Mouse (Mus musculus) stomach, embryonic 15.5 days (tissue): ENCODE results near the gene Exoc5. TPM values are rescaled to one million over a fixed set of nuclear protein-coding genes. Genes with fewer than 3 reads are reported as not detected.

ENCODE experiments used
- ATAC-seq: fragments of 200-750 bp; cut with Nextera tagmentation; 2 replicates; pipeline ENCODE4 v1.8.0; 2017; ENCODE audit warnings: low read depth, moderate number of reproducible peaks, moderate TSS enrichment; ENCODE audit not compliant: insufficient read depth, low FRiP score
- H3K27ac ChIP-seq: fragments of 300-500 bp; sonication (generic); 2 replicates; pipeline ENCODE4 v1.5.1; 2015; ENCODE audit warnings: mild to moderate bottlenecking, inconsistent platforms
- H3K27me3 ChIP-seq: fragments of 300-500 bp; sonication (generic); replicated peaks from 2 replicates; pipeline ENCODE4 v1.6.1; 2015; ENCODE audit warnings: inconsistent platforms
- H3K36me3 ChIP-seq: fragments of 300-500 bp; sonication (generic); 2 replicates; pipeline ENCODE4 v1.6.1; 2015; ENCODE audit warnings: inconsistent platforms
- H3K4me1 ChIP-seq: fragments of 300-500 bp; sonication (generic); 2 replicates; pipeline ENCODE4 v1.6.1; 2015; ENCODE audit warnings: inconsistent platforms
- H3K4me2 ChIP-seq: fragments of 300-500 bp; sonication (generic); 2 replicates; pipeline ENCODE4 v1.6.1; 2015; ENCODE audit warnings: mild to moderate bottlenecking, inconsistent platforms
- H3K4me3 ChIP-seq: fragments of 300-500 bp; sonication (generic); replicated peaks from 2 replicates; pipeline ENCODE4 v1.5.1; 2015; ENCODE audit warnings: inconsistent platforms
- H3K9ac ChIP-seq: fragments of 300-500 bp; sonication (generic); 2 replicates; pipeline ENCODE4 v1.6.1; 2015; ENCODE audit warnings: inconsistent platforms
- H3K9me3 ChIP-seq: fragments of 300-500 bp; sonication (generic); 2 replicates; pipeline ENCODE4 v1.6.1; 2016; ENCODE audit warnings: inconsistent platforms
- WGBS: fragments of 180-500 bp; shearing (Covaris S2); methylation state at CpG from one replicate; pipeline ENCODE4 v1.1.7; 2015; 5-methylcytosine and 5-hydroxymethylcytosine counted together
- polyA plus RNA-seq: library from polyadenylated mRNA; unstranded; fragments of >200 nt; fragmentation: Nextera tagmentation; extraction: Ambion mirVana; gene quantifications from 2 replicates; pipeline ENCODE4 v1.2.1, GENCODE M21; 2015

Gene Exoc5
- polyA plus RNA-seq, 1 experiment from 2014 or later, result 41.2 TPM

- Histone ChIP-seq H3K27ac (peak within 1 kb of the TSS; percentile 99), H3K4me2 (peak within 1 kb of the TSS; percentile 64)
- ATAC-seq, result peak; percentile 71
These were observed 752 bp downstream of the Exoc5 start, which contains the start of gene Ap5m1 for GRCm38 (mm10) chr14:49065529-49066273. Gene Ap5m1 (plus strand): TSS chr14:49066097.

DNA sequence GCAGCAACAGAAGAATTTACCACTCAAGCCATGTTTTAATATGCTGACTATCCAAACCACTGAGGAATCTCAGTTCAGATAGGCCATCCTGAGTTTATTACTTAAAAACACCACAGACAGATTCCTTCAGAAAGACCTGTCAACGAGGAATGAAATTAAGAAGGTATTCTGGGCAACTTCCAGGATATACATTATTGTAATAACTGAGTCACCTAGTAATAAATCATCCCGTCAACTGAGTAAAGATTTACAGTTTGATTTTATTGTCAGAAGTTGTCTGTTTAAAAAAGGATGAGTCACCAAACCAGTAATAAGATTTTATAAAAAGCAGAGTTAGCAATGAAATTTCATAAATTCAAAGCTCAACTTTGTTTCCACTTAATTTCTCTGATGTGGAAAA is 2.6 kb downstream of the Exoc5 start:
- no peak overlapping the region for H3K4me2 ChIP-seq
- no peak overlapping the region for H3K9ac ChIP-seq
- H3K27me3 ChIP-seq, result no peaks in the 10 kb centered on the region
- no peaks in the 10 kb centered on the region for H3K9me3 ChIP-seq
- 56% methylated on average over 2 of the region's 2 CpGs for WGBS
- no peak for ATAC-seq
- H3K27ac ChIP-seq, result no peak overlapping the region
- no peak overlapping the region for H3K4me3 ChIP-seq
- no peaks in the 10 kb centered on the region for H3K36me3 ChIP-seq
- peaks cover 8% of the 10 kb centered on the region; the same call in 1 of the 2 replicates for H3K4me1 ChIP-seq

More at GRCm38 (mm10) chr14:49065529-49066273, 752 bp downstream of the Exoc5 start, which contains the start of gene Ap5m1:
- Histone ChIP-seq H3K27me3 (no peaks in the 10 kb centered on the region), H3K4me1 (peaks cover 8% of the 10 kb centered on the region; the same call in 1 of the 2 replicates), H3K36me3 (no peaks in the 10 kb centered on the region), H3K9me3 (no peaks in the 10 kb centered on the region), H3K4me3 (peak within 1 kb of the TSS; percentile 97), H3K9ac (peak within 1 kb of the TSS; percentile 91)
- WGBS, result under 1% methylated on average over 61 of the region's 62 CpGs

DNA sequence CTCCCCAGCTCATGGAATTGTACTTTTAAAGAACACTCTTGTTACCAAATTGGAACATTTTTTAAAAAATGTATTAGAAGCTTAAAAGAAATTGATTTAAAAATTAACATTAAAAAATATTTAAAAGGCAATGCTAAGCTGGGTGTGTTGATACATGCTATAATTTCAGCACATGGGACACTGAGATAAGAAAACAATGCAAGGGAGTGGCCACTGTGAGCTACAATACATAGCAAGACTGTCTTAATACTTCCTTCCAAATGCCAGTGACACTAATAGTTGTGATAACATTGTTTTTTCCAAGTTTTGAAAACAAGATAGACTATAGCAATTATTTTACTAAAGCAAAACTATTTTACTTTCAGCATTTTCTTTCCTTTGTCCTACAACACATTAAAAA is 17.0 kb downstream of the Exoc5 start:
- Histone ChIP-seq H3K9ac (no peak overlapping the region), H3K4me1 (no peaks in the 10 kb centered on the region), H3K27ac (no peak overlapping the region), H3K4me3 (no peak overlapping the region), H3K27me3 (no peaks in the 10 kb centered on the region), H3K36me3 (no peaks in the 10 kb centered on the region), H3K9me3 (no peaks in the 10 kb centered on the region), H3K4me2 (no peak overlapping the region)
- no peak for ATAC-seq

GRCm38 (mm10) chr14:49045610-49046009 is 20.8 kb downstream of the Exoc5 start:
- Histone ChIP-seq H3K4me1 (no peaks in the 10 kb centered on the region), H3K9ac (no peak overlapping the region), H3K27ac (no peak overlapping the region), H3K9me3 (no peaks in the 10 kb centered on the region), H3K36me3 (no peaks in the 10 kb centered on the region), H3K4me3 (no peak overlapping the region), H3K4me2 (no peak overlapping the region), H3K27me3 (no peaks in the 10 kb centered on the region)
- no peak for ATAC-seq
- WGBS, result 94% methylated on average over 4 of the region's 4 CpGs

DNA sequence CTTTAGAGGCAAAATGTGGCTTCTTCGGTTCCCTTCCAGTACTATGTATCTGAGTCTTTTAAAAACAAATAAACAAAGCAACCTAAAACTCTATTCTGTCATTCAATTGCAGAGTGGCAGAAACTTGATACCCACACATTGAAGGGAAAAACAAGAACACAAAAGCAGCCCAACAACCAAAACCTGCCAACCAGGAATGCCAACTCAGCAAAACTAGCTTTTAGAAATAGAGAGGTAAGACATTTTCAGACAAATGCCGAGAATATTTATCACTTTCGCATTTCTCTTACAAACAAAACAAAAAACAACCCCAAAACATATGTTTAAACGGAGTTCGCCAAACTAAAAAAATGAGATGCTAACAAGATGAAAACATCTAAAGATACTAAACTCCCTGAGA is 37.5 kb downstream of the Exoc5 start:
- Histone ChIP-seq H3K27ac (no peak overlapping the region), H3K4me3 (no peak overlapping the region), H3K9me3 (no peaks in the 10 kb centered on the region), H3K36me3 (peaks cover 9% of the 10 kb centered on the region), H3K4me2 (no peak overlapping the region), H3K4me1 (no peaks in the 10 kb centered on the region), H3K27me3 (no peaks in the 10 kb centered on the region), H3K9ac (no peak overlapping the region)
- WGBS, result 89% methylated on average over 5 of the region's 5 CpGs
- no peak for ATAC-seq

DNA sequence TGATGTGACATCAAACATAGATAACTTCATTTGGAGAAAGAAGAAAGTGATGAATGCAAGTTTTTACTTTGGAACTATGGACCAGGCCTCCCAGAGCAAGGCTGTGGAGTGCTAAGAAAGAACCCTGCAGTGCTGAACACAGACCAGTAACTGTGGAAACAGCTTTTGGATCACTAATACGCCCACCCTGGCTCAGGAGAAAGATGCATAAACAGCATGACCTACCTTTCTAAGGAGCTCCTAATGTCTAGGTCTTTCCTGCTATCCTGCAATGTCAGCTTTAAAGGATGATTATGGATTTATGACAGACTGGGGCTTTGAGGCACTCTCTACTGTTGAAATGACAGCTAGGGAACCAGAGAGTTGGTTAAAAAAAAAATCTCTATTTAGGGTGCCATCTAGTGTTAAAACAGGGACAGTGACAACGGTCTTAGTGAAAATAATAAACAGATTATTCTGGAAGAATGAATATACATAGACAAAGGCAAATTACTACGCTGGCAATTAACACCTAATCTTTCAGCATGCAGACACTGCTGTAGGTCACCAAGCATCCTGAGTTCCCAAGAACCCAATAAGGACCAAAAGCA is 38.6 kb downstream of the Exoc5 start:
- Histone ChIP-seq H3K4me3 (no peak overlapping the region), H3K27ac (no peak overlapping the region), H3K27me3 (no peaks in the 10 kb centered on the region), H3K4me2 (no peak overlapping the region), H3K9ac (no peak overlapping the region), H3K36me3 (peaks cover 7% of the 10 kb centered on the region), H3K9me3 (no peaks in the 10 kb centered on the region), H3K4me1 (no peaks in the 10 kb centered on the region)
- ATAC-seq, result no peak
- 80% methylated on average over 3 of the region's 3 CpGs for WGBS

DNA sequence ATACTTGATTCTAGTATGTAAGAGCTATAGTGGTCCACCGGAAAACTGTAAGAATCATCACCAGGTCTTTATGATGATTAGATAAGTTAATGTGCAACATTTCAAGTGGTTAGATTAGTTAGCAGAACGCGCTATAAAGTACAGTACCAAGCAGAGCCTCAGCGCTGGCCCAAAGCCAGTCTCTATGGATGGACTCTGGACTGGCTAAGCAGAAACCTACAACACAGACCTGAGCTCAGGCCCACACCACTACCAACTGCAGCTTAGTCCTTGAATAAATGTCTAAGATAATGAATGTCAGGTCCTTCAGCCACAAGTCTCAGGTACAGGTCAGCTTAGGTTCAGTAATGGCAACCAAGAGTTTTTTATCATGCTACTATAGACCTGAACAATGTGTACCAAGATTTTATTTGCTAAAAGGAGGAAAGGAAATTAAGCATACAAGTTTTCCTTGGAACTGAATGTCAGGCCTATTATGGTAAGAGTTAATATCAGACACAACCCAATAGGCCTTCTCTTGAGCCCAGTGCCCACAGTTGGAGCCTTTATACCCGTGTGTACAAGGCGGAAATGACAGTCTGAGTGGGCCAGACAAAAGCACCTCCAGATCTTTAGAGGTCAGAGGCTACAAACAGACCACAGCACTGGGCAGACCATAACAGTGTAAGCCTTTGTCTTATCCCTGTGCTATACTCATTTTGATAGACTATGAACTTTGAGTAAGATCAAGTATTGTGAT is 39.2 kb downstream of the Exoc5 start:
- H3K9ac ChIP-seq, result no peak overlapping the region
- WGBS, result 85% methylated on average over 6 of the region's 6 CpGs
- H3K27me3 ChIP-seq, result no peaks in the 10 kb centered on the region
- no peaks in the 10 kb centered on the region for H3K9me3 ChIP-seq
- H3K4me2 ChIP-seq, result no peak overlapping the region
- H3K27ac ChIP-seq, result no peak overlapping the region
- no peaks in the 10 kb centered on the region for H3K4me1 ChIP-seq
- ATAC-seq, result no peak
- H3K36me3 ChIP-seq, result peaks cover 7% of the 10 kb centered on the region
- no peak overlapping the region for H3K4me3 ChIP-seq

- H3K36me3 ChIP-seq, result peaks cover 6% of the 10 kb centered on the region; the same call in 1 of the 2 replicates
- no peak overlapping the region for H3K4me2 ChIP-seq
- no peaks in the 10 kb centered on the region for H3K9me3 ChIP-seq
- H3K4me3 ChIP-seq, result no peak overlapping the region
- H3K4me1 ChIP-seq, result no peaks in the 10 kb centered on the region
- no peaks in the 10 kb centered on the region for H3K27me3 ChIP-seq
- H3K27ac ChIP-seq, result no peak overlapping the region
- no peak for ATAC-seq
- 84% methylated on average over 5 of the region's 5 CpGs for WGBS
- no peak overlapping the region for H3K9ac ChIP-seq
These were observed 46.7 kb downstream of the Exoc5 start for GRCm38 (mm10) chr14:49019765-49020164.

DNA sequence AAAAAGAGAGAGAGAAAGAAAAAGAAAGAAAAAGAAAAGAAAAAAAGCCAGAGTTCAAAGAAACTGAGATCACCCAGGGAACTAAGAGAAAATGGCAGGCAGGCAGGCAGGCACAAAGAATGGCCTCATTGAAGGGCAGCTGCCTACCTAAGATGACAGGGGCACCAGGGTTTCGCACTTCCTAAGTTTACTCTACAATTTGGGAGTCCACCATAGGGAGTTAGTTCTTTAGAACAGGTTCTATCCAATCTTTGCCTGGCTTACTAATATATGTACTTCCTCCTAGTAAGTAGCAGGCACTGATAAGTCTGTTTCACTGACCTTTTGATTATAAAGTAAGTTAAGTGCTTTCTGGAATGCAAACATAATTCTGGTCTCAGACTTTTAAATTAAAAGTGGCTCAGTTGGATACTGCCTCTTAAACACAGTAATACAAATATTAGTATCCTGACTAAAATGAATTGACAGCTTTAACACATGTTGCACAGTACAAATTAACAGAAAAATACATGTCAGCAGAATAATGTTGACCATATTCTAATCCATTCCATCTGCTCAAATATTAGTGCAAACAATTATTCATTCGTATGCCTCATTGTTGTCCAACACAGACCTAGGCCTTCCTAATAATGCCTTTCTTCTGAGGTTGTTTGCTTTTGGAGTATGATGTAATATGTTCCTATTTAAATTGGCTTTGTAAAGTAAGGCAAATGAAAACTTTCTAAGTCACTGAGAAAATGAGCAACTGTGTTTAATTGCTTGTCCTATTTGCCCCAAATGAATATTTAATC is 57.9 kb downstream of the Exoc5 start:
- H3K9ac ChIP-seq, result no peak overlapping the region
- H3K4me2 ChIP-seq, result no peak overlapping the region
- H3K36me3 ChIP-seq, result no peaks in the 10 kb centered on the region
- no peaks in the 10 kb centered on the region for H3K27me3 ChIP-seq
- no peak overlapping the region for H3K4me3 ChIP-seq
- no peaks in the 10 kb centered on the region for H3K9me3 ChIP-seq
- no peaks in the 10 kb centered on the region for H3K4me1 ChIP-seq
- 71% methylated on average over 2 of the region's 2 CpGs for WGBS
- peak; percentile 77 for ATAC-seq
- H3K27ac ChIP-seq, result no peak overlapping the region

GRCm38 (mm10) chr14:49007979-49008378 is 58.5 kb downstream of the Exoc5 start:
- Histone ChIP-seq H3K4me2 (no peak overlapping the region), H3K9ac (no peak overlapping the region), H3K4me1 (no peaks in the 10 kb centered on the region), H3K27me3 (no peaks in the 10 kb centered on the region), H3K4me3 (no peak overlapping the region), H3K27ac (no peak overlapping the region), H3K36me3 (no peaks in the 10 kb centered on the region), H3K9me3 (no peaks in the 10 kb centered on the region)
- WGBS, result 95% methylated on average over 2 of the region's 2 CpGs
- ATAC-seq, result no peak

- no peaks in the 10 kb centered on the region for H3K27me3 ChIP-seq
- no peak; the same call in 1 of the 2 replicates for ATAC-seq
- H3K4me1 ChIP-seq, result no peaks in the 10 kb centered on the region
- H3K4me2 ChIP-seq, result no peak overlapping the region
- 58% methylated on average over 3 of the region's 3 CpGs for WGBS
- H3K27ac ChIP-seq, result no peak overlapping the region
- no peak overlapping the region for H3K9ac ChIP-seq
- no peaks in the 10 kb centered on the region for H3K36me3 ChIP-seq
- H3K4me3 ChIP-seq, result no peak overlapping the region
- no peaks in the 10 kb centered on the region for H3K9me3 ChIP-seq
These were observed 64.8 kb downstream of the Exoc5 start for GRCm38 (mm10) chr14:49001655-49002054.
